Mouse (Mus musculus) ES-Bruce4 (cell line): ENCODE measurements around the gene Crygd.

Experiments used
- CTCF ChIP-seq: IDR thresholded peaks from one replicate; pipeline ENCODE4 v1.8.1; 2011; ENCODE audit warnings: low read depth, low read length
- EP300 ChIP-seq: IDR thresholded peaks from 2 replicates; pipeline ENCODE4 v1.6.1; 2011; ENCODE audit warnings: low read depth, low read length; ENCODE audit not compliant: insufficient read depth
- POLR2A ChIP-seq: IDR thresholded peaks from one replicate; pipeline ENCODE4 v1.8.1; 2011; ENCODE audit warnings: low read length; ENCODE audit not compliant: insufficient read depth

DNA sequence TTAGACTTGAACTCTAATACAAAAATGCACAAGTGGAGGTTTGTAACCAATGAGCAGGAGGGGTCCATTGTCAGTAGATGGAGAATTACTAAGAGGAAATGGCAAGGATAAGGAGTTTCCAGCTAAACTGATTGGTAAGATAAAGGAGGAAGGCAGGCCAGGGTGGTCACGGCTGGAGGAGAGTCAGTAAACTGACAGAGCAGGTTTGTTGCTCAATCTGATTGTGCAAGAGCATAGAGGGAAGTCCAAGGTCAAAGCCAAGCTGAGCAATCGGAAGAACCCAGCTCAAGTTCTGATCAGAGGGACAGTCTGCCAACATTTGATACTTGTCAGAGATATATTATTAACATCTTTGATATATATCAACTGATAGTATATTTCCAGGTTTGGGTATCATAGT lies 27.1 kb upstream of the Crygd start:
- no peak for TF ChIP-seq EP300
- TF ChIP-seq CTCF, result no peak
- TF ChIP-seq POLR2A, result no peak
